Mouse (Mus musculus) heart, embryonic 12.5 days (tissue): ENCODE measurements around the gene Aldh4a1. TPM values are rescaled to one million over a fixed set of nuclear protein-coding genes. Genes with fewer than 3 reads are reported as not detected.
A peak's percentile ranks its signal among the peaks of the same experiment; 100 is the strongest.

Source experiments
- ATAC-seq: fragments of 200-750 bp; cut with Nextera tagmentation; 2 replicates; pipeline ENCODE4 v1.8.0; 2017; ENCODE audit warnings: moderate TSS enrichment, moderate library complexity; ENCODE audit not compliant: insufficient number of reproducible peaks, low FRiP score
- H3K27ac ChIP-seq: fragments of 300-500 bp; sonication (generic); 2 replicates; pipeline ENCODE4 v1.5.1; 2016; ENCODE audit warnings: mild to moderate bottlenecking, moderate library complexity; ENCODE audit not compliant: poor library complexity, severe bottlenecking
- H3K27me3 ChIP-seq: fragments of 300-500 bp; sonication (generic); replicated peaks from 2 replicates; pipeline ENCODE4 v1.6.1; 2016; ENCODE audit warnings: mild to moderate bottlenecking, moderate library complexity
- H3K36me3 ChIP-seq: fragments of 300-500 bp; sonication (generic); 2 replicates; pipeline ENCODE4 v1.6.1; 2016; ENCODE audit warnings: mild to moderate bottlenecking, moderate library complexity
- H3K4me1 ChIP-seq: fragments of 300-500 bp; sonication (generic); replicated peaks from 2 replicates; pipeline ENCODE4 v1.6.1; 2016; ENCODE audit warnings: mild to moderate bottlenecking
- H3K4me2 ChIP-seq: fragments of 300-500 bp; sonication (generic); 2 replicates; pipeline ENCODE4 v1.6.1; 2016; ENCODE audit warnings: mild to moderate bottlenecking, moderate library complexity
- H3K4me3 ChIP-seq: fragments of 300-500 bp; sonication (generic); 2 replicates; pipeline ENCODE4 v1.5.1; 2016; ENCODE audit warnings: mild to moderate bottlenecking
- H3K9ac ChIP-seq: fragments of 300-500 bp; sonication (generic); 2 replicates; pipeline ENCODE4 v1.6.1; 2016; ENCODE audit warnings: mild to moderate bottlenecking, moderate library complexity
- H3K9me3 ChIP-seq: fragments of 300-500 bp; sonication (generic); replicated peaks from 2 replicates; pipeline ENCODE4 v1.6.1; 2016; ENCODE audit warnings: mild to moderate bottlenecking, moderate library complexity
- WGBS: fragments of 180-500 bp; shearing (Covaris S2); methylation state at CpG from one replicate; pipeline ENCODE4 v1.1.7; 2016; 5-methylcytosine and 5-hydroxymethylcytosine counted together
- polyA plus RNA-seq: library from polyadenylated mRNA; unstranded; fragments of >200 nt; fragmentation: Nextera tagmentation; extraction: Ambion mirVana; gene quantifications from 2 replicates; pipeline ENCODE4 v1.2.1, GENCODE M21; 2016

Aldh4a1 gene
- polyA plus RNA-seq, 1 experiment from 2014 or later = 23.2 TPM

DNA sequence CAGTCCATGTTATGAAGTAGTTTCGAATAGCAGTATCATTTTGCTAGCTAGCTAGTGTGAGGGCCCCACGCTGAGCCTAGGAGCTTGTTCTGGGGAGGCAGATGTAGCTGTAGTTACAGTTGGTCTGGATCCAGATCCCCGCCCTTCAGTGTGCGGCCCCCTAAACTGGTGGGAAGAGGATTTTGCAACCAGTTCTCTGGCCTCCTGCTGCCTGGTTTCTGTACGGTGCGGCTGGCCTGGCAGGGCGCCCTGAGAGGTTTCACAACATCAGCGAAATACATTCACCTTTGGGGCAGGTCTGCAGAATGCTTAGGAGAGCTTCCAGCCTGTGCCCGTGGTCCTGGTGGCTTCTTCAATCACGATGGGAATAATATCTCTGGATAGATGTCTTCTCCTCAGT is 2.0 kb downstream of the Aldh4a1 start:
- Histone ChIP-seq H3K4me3 (no peak overlapping the region), H3K27ac (no peak overlapping the region), H3K9ac (peak overlapping the region; percentile 46; the same call in 1 of the 2 replicates), H3K36me3 (0 out of 2 replicates have a peak, but pooled peaks cover 5% of the 10 kb centered on the region), H3K9me3 (no peaks in the 10 kb centered on the region), H3K4me2 (no peak overlapping the region), H3K27me3 (peaks cover 10% of the 10 kb centered on the region; the same call in 1 of the 2 replicates), H3K4me1 (peaks cover 19% of the 10 kb centered on the region)
- 71% methylated on average over 10 of the region's 10 CpGs for WGBS
- ATAC-seq = no peak

DNA sequence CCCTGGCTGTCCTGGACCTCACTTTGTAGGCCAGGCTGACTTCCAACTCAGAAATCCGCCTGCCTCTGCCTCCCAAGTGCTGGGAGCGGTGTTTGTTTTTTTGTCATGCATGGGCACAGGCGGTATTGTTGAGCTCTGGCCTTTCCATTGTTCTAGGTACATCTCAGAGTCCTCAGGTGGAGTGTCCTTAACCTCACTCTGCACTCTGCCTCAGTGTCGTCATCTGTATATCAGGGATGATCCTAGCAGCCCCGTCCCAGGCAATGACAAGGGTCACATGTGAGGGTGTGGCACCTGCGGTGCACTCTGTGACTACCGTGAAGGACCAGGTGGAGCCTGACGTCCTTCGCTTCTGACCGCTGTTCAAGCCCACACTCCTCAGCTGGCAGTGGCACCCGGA is 4.7 kb downstream of the Aldh4a1 start:
- no peak overlapping the region for H3K4me3 ChIP-seq
- no peak for ATAC-seq
- no peak overlapping the region for H3K4me2 ChIP-seq
- H3K4me1 ChIP-seq = peaks cover 24% of the 10 kb centered on the region
- H3K9ac ChIP-seq = no peak overlapping the region
- H3K36me3 ChIP-seq = no peaks in the 10 kb centered on the region
- no peaks in the 10 kb centered on the region for H3K9me3 ChIP-seq
- H3K27ac ChIP-seq = no peak overlapping the region
- 90% methylated on average over 11 of the region's 11 CpGs for WGBS
- peaks cover 10% of the 10 kb centered on the region for H3K27me3 ChIP-seq

DNA sequence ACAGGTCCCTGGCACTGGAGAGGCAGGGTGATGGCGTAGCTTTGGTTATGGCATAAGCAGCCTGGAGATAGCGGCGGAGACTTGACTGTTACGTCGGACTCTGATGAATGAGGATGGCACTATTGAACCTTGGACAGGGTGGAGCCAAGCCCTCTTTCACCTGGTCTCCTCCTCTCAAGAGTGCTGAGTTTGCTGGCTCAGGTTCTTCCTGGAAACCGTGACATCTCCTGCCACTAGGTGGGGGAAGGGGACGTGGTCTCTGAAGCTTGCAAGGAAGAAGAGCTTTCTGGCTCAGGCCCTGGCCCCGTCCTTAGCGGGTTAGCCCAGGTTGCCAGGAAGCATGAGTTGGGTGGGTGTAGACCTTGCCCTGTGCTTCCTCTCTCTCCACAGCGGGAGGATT is 7.5 kb downstream of the Aldh4a1 start:
- Histone ChIP-seq H3K4me3 (no peak overlapping the region), H3K4me1 (peaks cover 15% of the 10 kb centered on the region; the same call in 1 of the 2 replicates), H3K27me3 (peaks cover 7% of the 10 kb centered on the region; the same call in 1 of the 2 replicates), H3K27ac (no peak overlapping the region), H3K9ac (no peak overlapping the region), H3K9me3 (no peaks in the 10 kb centered on the region), H3K4me2 (no peak overlapping the region), H3K36me3 (no peaks in the 10 kb centered on the region)
- 60% methylated on average over 10 of the region's 10 CpGs for WGBS
- no peak for ATAC-seq

DNA sequence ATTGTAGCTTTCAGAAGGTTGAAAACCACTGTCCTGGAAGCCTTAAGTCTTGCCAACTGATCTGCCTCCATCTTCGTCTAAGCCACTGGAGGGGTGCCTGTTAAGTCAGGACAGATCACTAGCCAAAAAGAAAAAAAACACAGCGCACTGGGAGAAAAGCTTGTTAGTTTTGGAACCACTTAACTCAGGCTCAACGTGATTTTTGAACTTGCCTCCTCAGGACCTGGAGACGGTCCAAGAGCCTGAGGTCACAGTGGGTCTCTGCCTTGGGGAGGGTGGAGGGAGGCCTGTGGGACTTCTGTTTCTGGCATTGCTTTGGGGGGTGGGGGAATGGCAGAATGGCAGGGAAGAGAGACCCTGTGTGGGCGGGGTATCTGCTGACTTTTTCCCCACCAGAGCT is 8.5 kb downstream of the Aldh4a1 start:
- H3K27ac ChIP-seq = no peak overlapping the region
- WGBS = 68% methylated on average over 5 of the region's 5 CpGs
- no peak for ATAC-seq

DNA sequence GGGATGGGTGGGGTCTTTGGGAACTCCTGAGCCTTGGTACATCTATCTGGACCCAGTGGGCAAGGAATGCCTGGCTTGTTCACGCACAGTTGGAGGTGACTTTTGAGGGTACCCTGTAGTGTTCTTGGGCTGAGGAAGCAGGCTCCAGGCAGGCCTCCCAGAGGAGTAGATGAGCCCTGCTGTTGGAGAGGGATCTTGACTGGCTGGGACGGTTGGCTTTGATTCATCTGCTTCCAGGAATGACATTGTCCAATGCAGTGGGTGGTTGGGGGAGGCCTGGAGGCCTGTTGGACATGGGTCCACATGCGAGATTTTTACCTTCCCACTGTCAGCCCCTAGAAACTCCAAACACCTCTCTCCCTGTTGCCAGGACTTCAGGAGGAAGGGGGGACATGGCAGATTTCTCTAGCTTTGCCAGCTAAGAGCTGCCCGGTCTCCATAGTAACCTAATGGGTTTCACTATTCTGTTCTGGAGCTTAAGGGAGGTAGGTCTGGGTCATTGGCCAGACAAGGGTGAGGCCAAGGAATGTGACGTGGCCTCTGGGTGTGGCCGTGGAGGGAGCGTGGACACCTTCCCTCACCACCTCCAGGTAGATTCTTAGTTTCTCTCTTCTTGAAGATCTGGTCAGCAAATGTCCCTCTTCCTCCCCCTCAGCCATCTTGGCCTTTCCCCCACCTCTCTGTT is 9.0 kb downstream of the Aldh4a1 start:
- Histone ChIP-seq H3K9me3 (no peaks in the 10 kb centered on the region), H3K36me3 (no peaks in the 10 kb centered on the region), H3K4me1 (peaks cover 15% of the 10 kb centered on the region; the same call in 1 of the 2 replicates), H3K4me2 (no peak overlapping the region), H3K27me3 (peaks cover 7% of the 10 kb centered on the region; the same call in 1 of the 2 replicates), H3K4me3 (no peak overlapping the region), H3K9ac (no peak overlapping the region), H3K27ac (no peak overlapping the region)
- no peak for ATAC-seq
- WGBS = 83% methylated on average over 7 of the region's 7 CpGs

More for the DNA sequence above, 8.5 kb downstream of the Aldh4a1 start:
- no peak overlapping the region for H3K4me3 ChIP-seq
- no peak overlapping the region for H3K4me2 ChIP-seq
- no peaks in the 10 kb centered on the region for H3K9me3 ChIP-seq
- peaks cover 7% of the 10 kb centered on the region; the same call in 1 of the 2 replicates for H3K27me3 ChIP-seq
- no peaks in the 10 kb centered on the region for H3K36me3 ChIP-seq
- H3K9ac ChIP-seq = no peak overlapping the region
- H3K4me1 ChIP-seq = peaks cover 15% of the 10 kb centered on the region; the same call in 1 of the 2 replicates

DNA sequence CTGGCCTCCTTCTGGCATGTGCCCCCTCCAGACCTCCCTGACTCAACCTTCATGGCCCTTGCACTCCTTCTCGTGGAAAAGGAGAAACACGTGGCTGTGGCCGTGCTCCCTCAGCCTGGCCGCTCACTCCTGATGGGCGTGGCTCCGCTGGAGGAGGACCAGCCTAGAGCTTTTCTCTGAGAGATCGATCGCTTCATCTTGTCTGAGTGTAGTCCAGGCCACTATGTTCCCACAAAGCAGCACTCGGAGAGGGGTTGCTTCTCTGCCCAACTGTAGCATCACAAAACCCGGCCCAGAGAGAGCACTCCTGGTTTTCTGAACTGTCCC is 9.6 kb downstream of the Aldh4a1 start:
- Histone ChIP-seq H3K36me3 (no peaks in the 10 kb centered on the region), H3K9ac (no peak overlapping the region), H3K4me2 (no peak overlapping the region), H3K9me3 (no peaks in the 10 kb centered on the region), H3K4me3 (no peak overlapping the region), H3K4me1 (peaks cover 15% of the 10 kb centered on the region; the same call in 1 of the 2 replicates), H3K27ac (no peak overlapping the region), H3K27me3 (peaks cover 7% of the 10 kb centered on the region; the same call in 1 of the 2 replicates)
- WGBS = 81% methylated on average over 10 of the region's 10 CpGs
- ATAC-seq = no peak

DNA sequence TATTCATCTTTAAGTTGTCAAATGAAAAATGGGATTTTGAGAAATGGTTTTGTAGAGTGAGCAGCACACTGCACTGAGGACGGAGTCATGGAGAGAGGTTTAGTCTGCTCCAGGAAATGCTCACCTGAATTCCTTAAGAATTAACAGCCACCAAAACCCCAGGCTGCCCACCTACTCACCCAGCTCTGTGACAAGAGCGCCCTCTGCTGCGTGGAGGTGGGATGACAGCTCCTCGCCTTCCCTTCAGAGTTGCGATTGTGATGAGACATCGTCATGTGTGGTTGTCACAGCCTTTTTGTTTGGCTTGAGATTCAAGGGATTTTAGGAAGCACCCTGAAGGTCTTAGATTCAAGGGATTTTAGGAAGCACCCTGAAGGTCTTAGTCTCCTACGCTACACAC is 13.7 kb downstream of the Aldh4a1 start:
- ATAC-seq = no peak
- Histone ChIP-seq H3K27ac (no peak overlapping the region), H3K4me3 (no peak overlapping the region), H3K9me3 (no peaks in the 10 kb centered on the region), H3K36me3 (0 out of 2 replicates have a peak, but pooled peaks cover 3% of the 10 kb centered on the region), H3K4me2 (no peak overlapping the region), H3K4me1 (peaks cover 8% of the 10 kb centered on the region), H3K9ac (no peak overlapping the region), H3K27me3 (peaks cover 21% of the 10 kb centered on the region)
- WGBS = 28% methylated on average over 7 of the region's 7 CpGs

DNA sequence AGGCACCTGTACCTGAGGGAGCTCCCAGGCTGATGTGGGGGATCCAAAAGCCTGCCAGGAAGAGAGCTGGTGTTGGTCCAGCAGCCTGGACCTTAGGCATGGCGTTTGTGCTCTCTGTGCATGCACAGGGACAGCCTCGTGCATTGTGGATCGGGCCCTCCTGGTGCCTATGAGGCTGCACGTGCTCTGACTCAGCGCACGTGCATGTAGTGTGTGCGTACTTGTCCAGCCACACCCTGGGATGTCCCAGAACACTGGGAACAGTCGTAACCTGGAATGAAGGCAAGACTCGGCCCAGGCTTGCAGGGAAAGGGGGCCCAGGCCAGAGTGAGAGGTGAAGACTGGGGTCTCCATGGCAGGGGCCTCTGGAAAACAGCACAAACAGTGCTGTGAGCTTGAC is 15.2 kb downstream of the Aldh4a1 start:
- H3K9me3 ChIP-seq = no peaks in the 10 kb centered on the region
- ATAC-seq = no peak
- H3K27ac ChIP-seq = no peak overlapping the region
- WGBS = 84% methylated on average over 9 of the region's 9 CpGs
- no peak overlapping the region for H3K4me2 ChIP-seq
- H3K4me3 ChIP-seq = no peak overlapping the region
- peaks cover 30% of the 10 kb centered on the region for H3K27me3 ChIP-seq
- no peak overlapping the region for H3K9ac ChIP-seq
- 0 out of 2 replicates have a peak, but pooled peaks cover 3% of the 10 kb centered on the region for H3K36me3 ChIP-seq
- H3K4me1 ChIP-seq = peaks cover 17% of the 10 kb centered on the region

DNA sequence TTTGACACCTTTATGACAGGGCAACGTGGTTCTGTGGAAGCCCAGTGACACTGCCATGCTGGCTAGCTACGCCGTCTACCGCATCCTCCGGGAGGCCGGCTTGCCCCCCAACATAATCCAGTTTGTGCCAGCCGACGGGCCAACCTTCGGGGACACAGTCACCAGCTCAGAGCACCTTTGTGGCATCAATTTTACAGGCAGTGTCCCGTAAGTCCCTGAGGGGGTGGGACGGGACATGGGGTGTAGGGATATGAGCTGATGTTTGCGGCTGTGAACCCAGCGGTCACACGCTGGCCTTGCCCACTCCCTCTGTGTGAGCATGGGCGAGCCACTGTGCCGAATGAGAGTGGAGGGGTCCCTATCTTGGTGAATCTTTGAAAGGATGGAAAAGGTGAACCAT is 15.7 kb downstream of the Aldh4a1 start:
- H3K27ac ChIP-seq = no peak overlapping the region
- H3K4me1 ChIP-seq = peaks cover 17% of the 10 kb centered on the region
- H3K4me3 ChIP-seq = no peak overlapping the region
- 0 out of 2 replicates have a peak, but pooled peaks cover 3% of the 10 kb centered on the region for H3K36me3 ChIP-seq
- H3K9ac ChIP-seq = no peak overlapping the region
- WGBS = 89% methylated on average over 16 of the region's 16 CpGs
- H3K9me3 ChIP-seq = no peaks in the 10 kb centered on the region
- no peak for ATAC-seq
- no peak overlapping the region for H3K4me2 ChIP-seq
- peaks cover 36% of the 10 kb centered on the region for H3K27me3 ChIP-seq

DNA sequence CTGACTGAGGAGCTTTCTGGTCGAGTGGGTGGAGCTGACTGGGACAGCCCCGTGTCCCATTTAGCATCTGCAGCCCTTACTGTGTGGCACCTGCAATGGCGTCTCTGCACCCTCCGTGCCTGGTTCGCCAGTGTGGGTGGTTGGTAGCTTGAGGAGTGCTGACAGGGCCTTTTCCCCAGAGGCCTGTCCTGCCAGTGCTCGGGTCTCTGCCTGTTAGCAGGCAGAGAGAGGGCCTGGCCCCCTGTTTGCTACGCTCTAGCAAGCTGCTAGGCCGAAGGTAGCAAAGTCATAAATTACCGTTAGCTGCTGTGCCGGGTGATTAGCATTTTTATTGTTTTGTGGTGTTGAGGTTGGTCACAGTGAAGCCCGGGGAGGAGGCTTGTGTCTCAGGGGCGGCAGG is 17.1 kb downstream of the Aldh4a1 start:
- Histone ChIP-seq H3K9me3 (no peaks in the 10 kb centered on the region), H3K4me1 (peaks cover 17% of the 10 kb centered on the region), H3K36me3 (0 out of 2 replicates have a peak, but pooled peaks cover 3% of the 10 kb centered on the region), H3K27me3 (peaks cover 44% of the 10 kb centered on the region), H3K27ac (no peak overlapping the region), H3K4me3 (no peak overlapping the region), H3K9ac (no peak overlapping the region), H3K4me2 (no peak overlapping the region)
- ATAC-seq = no peak
- 64% methylated on average over 12 of the region's 12 CpGs for WGBS

DNA sequence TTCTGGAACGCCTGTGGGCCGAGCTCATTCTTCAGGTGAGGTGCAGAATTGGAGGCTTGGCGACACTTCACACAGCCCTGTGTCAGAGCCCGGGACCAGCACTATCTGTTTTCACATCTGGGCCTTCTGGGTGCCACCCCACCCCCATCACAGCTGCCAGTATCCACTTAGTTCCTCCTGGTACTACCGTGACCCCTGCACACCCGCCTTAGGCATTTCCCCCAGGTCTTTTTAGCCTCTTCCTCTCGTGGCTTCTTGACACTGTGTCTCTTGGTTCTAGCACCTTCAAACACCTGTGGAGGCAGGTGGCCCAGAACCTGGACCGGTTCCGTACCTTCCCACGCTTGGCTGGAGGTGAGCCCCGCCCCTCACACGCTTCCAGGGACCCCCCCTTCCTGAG is 17.7 kb downstream of the Aldh4a1 start:
- H3K9ac ChIP-seq = no peak overlapping the region
- H3K27me3 ChIP-seq = peaks cover 44% of the 10 kb centered on the region
- H3K4me2 ChIP-seq = no peak overlapping the region
- WGBS = 65% methylated on average over 12 of the region's 12 CpGs
- H3K36me3 ChIP-seq = 0 out of 2 replicates have a peak, but pooled peaks cover 3% of the 10 kb centered on the region
- H3K27ac ChIP-seq = no peak overlapping the region
- peaks cover 17% of the 10 kb centered on the region for H3K4me1 ChIP-seq
- ATAC-seq = no peak
- no peaks in the 10 kb centered on the region for H3K9me3 ChIP-seq
- H3K4me3 ChIP-seq = no peak overlapping the region
